Mouse (Mus musculus) hematopoietic stem cell, adult 5-6 weeks (primary cell): ENCODE measurements around the gene Nap1l1. TPM values are rescaled to one million over a fixed set of nuclear protein-coding genes. Genes with fewer than 3 reads are reported as not detected.

Source experiments
- ATAC-seq, 2 experiments: fragments of 125-278 bp in 1 of 2; replicated peaks in 1 of 2; 2 replicates each; pipeline ENCODE4 v1.8.0; 2016 to 2017; ENCODE audit warnings: inconsistent platforms in 2 of 2, mild to moderate bottlenecking in 2 of 2, moderate number of reproducible peaks in 2 of 2, low read depth in 1 of 2, moderate TSS enrichment in 1 of 2; ENCODE audit not compliant: low FRiP score in 2 of 2, poor library complexity in 2 of 2, severe bottlenecking in 2 of 2, insufficient read depth in 1 of 2, low TSS enrichment in 1 of 2
- total RNA-seq: library from RNA; stranded (forward); fragments of 172-1452, 232-1000 nt; gene quantifications from 2 replicates; pipeline ENCODE4 v1.2.3, GENCODE M21; 2017

The Nap1l1 gene
- total RNA-seq, 1 experiment from 2014 or later, result 635 TPM

- ATAC-seq, result no peak
These were observed 54.6 kb downstream of the Nap1l1 start for GRCm38 (mm10) chr10:111527613-111528012.

GRCm38 (mm10) chr10:111528283-111528682 lies 55.3 kb downstream of the Nap1l1 start:
- peak; percentile 22 to 54; a peak in 1 of 4 replicates for ATAC-seq

- ATAC-seq, result no peak
These were observed 57.4 kb downstream of the Nap1l1 start for GRCm38 (mm10) chr10:111530398-111530797.

- no peak for ATAC-seq
These were observed 61.7 kb downstream of the Nap1l1 start for GRCm38 (mm10) chr10:111534691-111535090.

- no peak for ATAC-seq
These were observed 64.4 kb downstream of the Nap1l1 start for GRCm38 (mm10) chr10:111537410-111537809.

- ATAC-seq, result peak; percentile 96 to 98
These were observed 66.8 kb downstream of the Nap1l1 start for GRCm38 (mm10) chr10:111539724-111540324.

GRCm38 (mm10) chr10:111540678-111541077 lies 67.7 kb downstream of the Nap1l1 start:
- ATAC-seq, result no peak

- no peak for ATAC-seq
These were observed 70.1 kb downstream of the Nap1l1 start for GRCm38 (mm10) chr10:111543106-111543505.

GRCm38 (mm10) chr10:111543781-111544260 lies 70.8 kb downstream of the Nap1l1 start:
- no peak for ATAC-seq

- no peak for ATAC-seq
These were observed 71.3 kb downstream of the Nap1l1 start for GRCm38 (mm10) chr10:111544311-111544710.

GRCm38 (mm10) chr10:111545648-111546047 lies 72.6 kb downstream of the Nap1l1 start:
- no peak for ATAC-seq

Other genes starting within 250 kb of the Nap1l1 start
- gene Bbs10, start 174.5 kb upstream of the Nap1l1 start, total RNA-seq, result 4.7 and 8.0 TPM in 2 replicates
- gene Phlda1, start 33.1 kb downstream of the Nap1l1 start, total RNA-seq, result 0.88 and 3.4 TPM in 2 replicates